Mouse (Mus musculus) lung, embryonic 15.5 days (tissue): ENCODE results near the gene Rai1. TPM values are rescaled to one million over a fixed set of nuclear protein-coding genes. Genes with fewer than 3 reads are reported as not detected.

Experiments
- ATAC-seq: fragments of 200-750 bp; cut with Nextera tagmentation; 2 replicates; pipeline ENCODE4 v1.8.0; 2017; ENCODE audit warnings: moderate number of reproducible peaks, borderline replicate concordance; ENCODE audit not compliant: low FRiP score, low TSS enrichment; ENCODE audit errors: extremely low read depth
- H3K27ac ChIP-seq: fragments of 300-500 bp; sonication (generic); 2 replicates; pipeline ENCODE4 v1.5.1; 2015; ENCODE audit warnings: moderate library complexity, mild to moderate bottlenecking, inconsistent platforms
- H3K27me3 ChIP-seq: fragments of 300-500 bp; sonication (generic); 2 replicates; pipeline ENCODE4 v1.6.1; 2015; ENCODE audit warnings: inconsistent platforms
- H3K36me3 ChIP-seq: fragments of 300-500 bp; sonication (generic); 2 replicates; pipeline ENCODE4 v1.6.1; 2015; ENCODE audit warnings: inconsistent platforms
- H3K4me1 ChIP-seq: fragments of 300-500 bp; sonication (generic); 2 replicates; pipeline ENCODE4 v1.6.1; 2015; ENCODE audit warnings: inconsistent platforms
- H3K4me2 ChIP-seq: fragments of 300-500 bp; sonication (generic); 2 replicates; pipeline ENCODE4 v1.6.1; 2015; ENCODE audit warnings: inconsistent platforms, mild to moderate bottlenecking, moderate library complexity
- H3K4me3 ChIP-seq: fragments of 300-500 bp; sonication (generic); 2 replicates; pipeline ENCODE4 v1.5.1; 2015; ENCODE audit warnings: mild to moderate bottlenecking, inconsistent platforms
- H3K9ac ChIP-seq: fragments of 300-500 bp; sonication (generic); 2 replicates; pipeline ENCODE4 v1.6.1; 2015; ENCODE audit warnings: inconsistent platforms
- H3K9me3 ChIP-seq: fragments of 300-500 bp; sonication (generic); 2 replicates; pipeline ENCODE4 v1.6.1; 2016; ENCODE audit warnings: inconsistent platforms
- WGBS: fragments of 180-500 bp; shearing (Covaris S2); methylation state at CpG from one replicate; pipeline ENCODE4 v1.1.7; 2015; 5-methylcytosine and 5-hydroxymethylcytosine counted together
- polyA plus RNA-seq: library from polyadenylated mRNA; unstranded; fragments of >200 nt; fragmentation: Nextera tagmentation; extraction: Ambion mirVana; gene quantifications from 2 replicates; pipeline ENCODE4 v1.2.1, GENCODE M21; 2015

The Rai1 gene
- polyA plus RNA-seq, 1 experiment from 2014 or later = 27.9 TPM

GRCm38 (mm10) chr11:60137170-60137569 lies 32.4 kb downstream of the Rai1 start:
- H3K27ac ChIP-seq = no peak overlapping the region
- no peak overlapping the region for H3K4me3 ChIP-seq
- peaks cover 49% of the 10 kb centered on the region for H3K4me1 ChIP-seq
- ATAC-seq = no peak
- H3K27me3 ChIP-seq = no peaks in the 10 kb centered on the region
- H3K9ac ChIP-seq = no peak overlapping the region
- no peak overlapping the region for H3K4me2 ChIP-seq
- no peaks in the 10 kb centered on the region for H3K36me3 ChIP-seq
- H3K9me3 ChIP-seq = no peaks in the 10 kb centered on the region

DNA sequence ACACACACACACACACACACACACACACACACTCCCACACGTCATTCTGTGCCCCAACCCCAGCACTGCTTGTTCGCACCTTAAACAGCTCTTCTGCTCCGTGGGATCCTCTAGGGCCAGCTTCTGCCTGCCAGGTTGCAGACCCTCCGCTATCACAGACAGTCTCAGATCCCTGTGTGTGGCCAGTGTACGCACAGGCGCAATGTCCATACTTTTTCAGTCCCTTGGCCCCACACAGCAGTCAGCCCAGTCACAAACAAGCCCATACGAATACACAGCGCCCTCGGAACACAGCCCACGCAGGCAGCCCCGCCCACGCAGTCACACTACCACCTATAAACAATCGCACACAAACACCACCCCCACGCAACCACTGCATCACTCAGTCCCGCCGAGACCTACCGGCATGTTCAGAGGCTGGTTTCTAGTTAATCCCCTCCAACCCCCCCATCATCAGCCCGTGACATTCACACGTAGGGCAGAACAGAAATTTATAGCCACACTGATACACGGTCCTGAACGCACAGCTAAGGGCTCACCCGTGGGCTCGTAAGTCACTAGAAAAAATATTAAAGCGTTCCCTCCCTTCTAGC lies 34.4 kb downstream of the Rai1 start:
- peak; percentile 57 for ATAC-seq
- Histone ChIP-seq H3K27me3 (no peaks in the 10 kb centered on the region), H3K4me3 (peak overlapping the region; percentile 70), H3K9me3 (no peaks in the 10 kb centered on the region), H3K4me1 (peaks cover 59% of the 10 kb centered on the region), H3K27ac (peak overlapping the region; percentile 88), H3K36me3 (0 out of 2 replicates have a peak, but pooled peaks cover 2% of the 10 kb centered on the region), H3K4me2 (peak overlapping the region; percentile 98), H3K9ac (peak overlapping the region; percentile 68)
- 3% methylated on average over 24 of the region's 24 CpGs for WGBS

DNA sequence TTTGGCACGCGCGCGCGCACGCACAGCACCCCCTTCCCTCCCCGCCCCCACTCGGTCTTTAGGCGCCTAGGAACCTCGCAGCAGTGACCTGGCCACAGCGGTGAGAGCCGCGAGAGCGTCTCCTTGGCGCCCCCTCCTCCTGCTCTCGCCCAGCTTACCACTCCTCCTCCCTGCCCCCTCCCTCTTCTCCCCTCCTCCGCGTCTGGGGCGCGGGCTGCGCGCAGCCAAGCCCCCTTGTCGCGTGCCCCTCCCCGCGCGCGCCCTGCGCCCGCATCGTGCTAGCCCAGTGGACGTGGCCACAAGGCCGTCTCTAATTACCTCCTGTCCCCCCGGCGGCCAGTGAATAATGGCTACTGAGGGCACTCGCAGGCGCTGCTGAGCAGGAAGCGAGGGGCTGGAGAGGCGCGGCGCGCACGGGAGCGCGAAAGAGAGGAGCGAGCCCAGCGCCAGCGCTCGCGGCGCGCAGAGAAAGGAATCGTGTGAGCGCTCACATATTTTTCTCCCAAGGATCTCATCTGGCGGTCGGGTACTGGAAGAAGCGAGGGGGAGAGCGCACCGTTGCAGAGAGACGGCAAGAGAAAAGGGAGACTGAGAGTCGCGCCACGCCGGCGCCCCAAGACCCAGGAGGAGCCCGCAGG lies 35.0 kb downstream of the Rai1 start:
- Histone ChIP-seq H3K27ac (peak overlapping the region; percentile 88), H3K4me3 (peak overlapping the region; percentile 70), H3K36me3 (0 out of 2 replicates have a peak, but pooled peaks cover 6% of the 10 kb centered on the region), H3K27me3 (no peaks in the 10 kb centered on the region), H3K9me3 (no peaks in the 10 kb centered on the region), H3K4me2 (peak overlapping the region; percentile 98), H3K4me1 (peaks cover 53% of the 10 kb centered on the region), H3K9ac (peak overlapping the region; percentile 68)
- WGBS = under 1% methylated on average over 63 of the region's 66 CpGs
- peak; percentile 48 for ATAC-seq

DNA sequence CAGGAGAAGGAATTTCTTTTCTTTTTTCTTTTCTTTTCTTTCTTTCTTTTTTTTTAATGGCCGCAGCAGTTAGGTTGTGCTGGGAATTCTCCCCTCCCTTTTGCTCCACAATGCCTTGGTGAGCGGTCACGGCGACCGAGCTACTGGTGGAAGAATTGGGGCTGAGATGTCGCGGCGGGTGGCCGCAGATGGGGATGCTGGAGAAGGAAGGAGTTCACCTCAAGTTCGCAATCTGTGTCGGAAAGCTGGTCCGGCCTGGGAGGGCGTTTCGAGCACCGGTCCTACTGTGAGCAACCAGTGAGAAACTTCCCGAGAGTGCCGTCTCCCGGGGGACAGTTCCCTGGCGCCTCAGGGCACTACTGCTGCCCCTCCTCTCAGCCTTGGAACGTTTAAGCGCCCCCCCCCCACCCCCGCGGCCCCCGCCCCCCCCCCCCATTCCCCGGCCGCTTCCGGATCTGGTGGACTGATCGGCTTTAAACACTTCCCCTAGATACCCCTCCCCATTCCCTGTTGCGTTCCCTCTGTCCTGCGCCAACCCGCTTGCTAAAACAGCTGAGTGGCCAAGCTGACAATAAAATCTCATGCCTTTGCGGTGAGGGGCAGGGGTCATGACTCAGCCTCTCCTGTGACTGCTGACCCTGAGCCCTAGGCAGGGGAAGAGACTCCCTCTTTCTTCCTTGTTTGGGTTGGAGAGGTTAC lies 35.9 kb downstream of the Rai1 start:
- Histone ChIP-seq H3K27me3 (no peaks in the 10 kb centered on the region), H3K4me1 (peaks cover 50% of the 10 kb centered on the region), H3K9ac (peak overlapping the region; percentile 68), H3K9me3 (no peaks in the 10 kb centered on the region), H3K4me2 (peak overlapping the region; percentile 98), H3K27ac (peak overlapping the region; percentile 88), H3K4me3 (peak overlapping the region; percentile 70), H3K36me3 (0 out of 2 replicates have a peak, but pooled peaks cover 6% of the 10 kb centered on the region)
- 4% methylated on average over 23 of the region's 32 CpGs for WGBS
- 0 out of 2 replicates have a peak, but pooled peaks have one; percentile 28 for ATAC-seq

DNA sequence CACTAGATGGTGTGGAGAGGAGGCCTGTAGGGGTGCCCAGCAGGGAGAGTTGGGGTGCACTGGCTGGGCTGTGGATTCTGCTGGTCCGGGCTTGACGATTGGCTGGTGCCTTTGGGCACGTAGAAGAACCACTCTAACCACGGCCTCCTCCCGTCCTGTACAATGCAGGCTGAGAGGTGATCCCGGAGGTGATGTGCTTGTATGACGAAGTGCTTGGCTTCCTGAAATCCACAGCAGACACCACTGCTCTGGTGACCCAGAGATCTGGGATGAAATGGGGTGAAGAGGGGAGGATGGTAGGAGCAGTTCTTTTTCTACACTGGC lies 36.4 kb downstream of the Rai1 start:
- H3K27ac ChIP-seq = no peak overlapping the region; the same call in 1 of the 2 replicates
- no peak; the same call in 1 of the 2 replicates for ATAC-seq
- peak overlapping the region; percentile 26 for H3K4me3 ChIP-seq
- no peak overlapping the region for H3K9ac ChIP-seq
- H3K4me2 ChIP-seq = peak overlapping the region; percentile 98
- H3K27me3 ChIP-seq = no peaks in the 10 kb centered on the region
- WGBS = 14% methylated on average over 7 of the region's 7 CpGs
- no peaks in the 10 kb centered on the region for H3K9me3 ChIP-seq
- 0 out of 2 replicates have a peak, but pooled peaks cover 6% of the 10 kb centered on the region for H3K36me3 ChIP-seq
- peaks cover 50% of the 10 kb centered on the region for H3K4me1 ChIP-seq

DNA sequence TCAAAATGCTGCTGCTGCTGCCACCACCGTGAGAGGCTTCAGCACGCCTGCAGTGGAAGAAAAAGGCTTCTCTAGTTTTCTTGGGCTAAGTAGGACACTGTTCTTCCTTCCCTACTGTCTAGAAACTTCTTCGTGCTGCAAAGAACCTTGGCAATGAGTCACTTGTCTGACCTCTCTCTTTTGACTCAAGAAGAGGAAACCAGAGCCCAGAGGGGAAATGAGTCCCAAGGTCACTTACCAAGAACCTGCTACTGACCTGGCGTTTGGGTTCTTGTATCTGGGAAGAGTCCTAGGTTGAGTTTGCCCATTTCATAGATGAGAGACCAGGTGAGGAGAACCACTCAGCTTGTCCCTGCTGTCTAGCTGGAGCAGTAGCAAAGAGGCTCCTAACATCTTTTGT lies 38.3 kb downstream of the Rai1 start:
- no peak overlapping the region for H3K9ac ChIP-seq
- H3K4me1 ChIP-seq = peaks cover 54% of the 10 kb centered on the region
- H3K9me3 ChIP-seq = no peaks in the 10 kb centered on the region
- H3K4me3 ChIP-seq = no peak overlapping the region
- no peak overlapping the region for H3K4me2 ChIP-seq
- no peak for ATAC-seq
- H3K36me3 ChIP-seq = 0 out of 2 replicates have a peak, but pooled peaks cover 11% of the 10 kb centered on the region
- WGBS = 62% methylated on average over 4 of the region's 4 CpGs
- no peaks in the 10 kb centered on the region for H3K27me3 ChIP-seq
- no peak overlapping the region for H3K27ac ChIP-seq

GRCm38 (mm10) chr11:60146170-60146569 lies 41.4 kb downstream of the Rai1 start:
- Histone ChIP-seq H3K4me2 (no peak overlapping the region), H3K4me1 (peaks cover 47% of the 10 kb centered on the region), H3K27me3 (no peaks in the 10 kb centered on the region), H3K9me3 (no peaks in the 10 kb centered on the region), H3K36me3 (0 out of 2 replicates have a peak, but pooled peaks cover 11% of the 10 kb centered on the region), H3K27ac (no peak overlapping the region), H3K4me3 (no peak overlapping the region), H3K9ac (no peak overlapping the region)
- no peak for ATAC-seq
- 65% methylated on average over 4 of the region's 4 CpGs for WGBS

DNA sequence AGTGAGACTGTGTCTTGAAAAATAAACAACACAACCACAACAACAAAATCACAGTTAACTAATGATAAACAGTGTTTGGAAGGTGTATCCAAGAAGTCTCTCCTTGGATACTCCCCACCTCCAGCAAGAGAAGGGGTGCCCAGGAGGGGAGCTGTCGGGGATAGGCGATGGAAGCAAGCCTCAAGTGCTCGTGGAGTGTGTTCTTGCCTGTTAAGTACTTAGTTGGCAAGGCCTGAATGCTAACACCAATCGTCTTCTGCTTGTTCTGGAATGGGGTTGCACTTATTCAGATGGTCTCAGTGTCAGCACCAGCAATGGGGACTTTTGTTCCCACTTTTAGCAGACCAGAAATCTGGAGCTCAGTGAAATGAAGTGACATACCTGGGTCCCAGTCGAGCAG lies 43.8 kb downstream of the Rai1 start:
- no peak overlapping the region for H3K4me3 ChIP-seq
- 0 out of 2 replicates have a peak overlapping the region, but pooled peaks have one; percentile 9 for H3K27ac ChIP-seq
- H3K9ac ChIP-seq = no peak overlapping the region
- H3K4me1 ChIP-seq = peaks cover 28% of the 10 kb centered on the region
- no peak overlapping the region for H3K4me2 ChIP-seq
- 37% methylated on average over 5 of the region's 5 CpGs for WGBS
- H3K9me3 ChIP-seq = no peaks in the 10 kb centered on the region
- H3K36me3 ChIP-seq = 0 out of 2 replicates have a peak, but pooled peaks cover 11% of the 10 kb centered on the region
- no peak for ATAC-seq
- H3K27me3 ChIP-seq = no peaks in the 10 kb centered on the region

DNA sequence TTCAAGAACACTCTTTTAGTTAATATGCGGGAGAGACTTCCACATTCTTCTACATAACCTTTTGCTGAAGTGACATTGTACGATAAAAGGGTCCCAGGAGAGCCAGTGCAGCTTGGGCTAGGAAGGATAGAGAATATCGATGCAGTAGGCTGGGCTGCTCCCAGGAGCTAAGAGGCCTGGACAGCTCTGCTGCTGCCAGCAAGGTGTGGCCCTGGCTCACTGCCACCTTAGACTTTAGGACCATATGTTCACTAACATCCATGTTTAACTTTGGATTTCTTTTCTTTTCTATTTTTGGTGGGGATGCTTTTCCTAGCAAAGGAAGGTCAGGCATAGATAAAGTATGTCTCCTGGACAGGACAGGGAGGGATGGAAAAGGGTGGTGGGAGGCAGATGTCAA lies 44.3 kb downstream of the Rai1 start:
- H3K9ac ChIP-seq = no peak overlapping the region
- no peaks in the 10 kb centered on the region for H3K9me3 ChIP-seq
- 0 out of 2 replicates have a peak, but pooled peaks cover 10% of the 10 kb centered on the region for H3K36me3 ChIP-seq
- H3K4me1 ChIP-seq = peaks cover 28% of the 10 kb centered on the region
- peak overlapping the region; percentile 9; the same call in 1 of the 2 replicates for H3K27ac ChIP-seq
- H3K4me3 ChIP-seq = no peak overlapping the region
- ATAC-seq = no peak
- H3K27me3 ChIP-seq = no peaks in the 10 kb centered on the region
- no peak overlapping the region for H3K4me2 ChIP-seq
- WGBS = 63% methylated on average over 3 of the region's 3 CpGs

- no peaks in the 10 kb centered on the region for H3K27me3 ChIP-seq
- no peaks in the 10 kb centered on the region for H3K9me3 ChIP-seq
- ATAC-seq = no peak
- H3K27ac ChIP-seq = no peak overlapping the region
- WGBS = 57% methylated on average over 3 of the region's 3 CpGs
- no peak overlapping the region for H3K4me3 ChIP-seq
- H3K9ac ChIP-seq = no peak overlapping the region
- peaks cover 28% of the 10 kb centered on the region for H3K4me1 ChIP-seq
- H3K36me3 ChIP-seq = 0 out of 2 replicates have a peak, but pooled peaks cover 7% of the 10 kb centered on the region
- no peak overlapping the region for H3K4me2 ChIP-seq
These were observed 45.9 kb downstream of the Rai1 start for GRCm38 (mm10) chr11:60150677-60151076.

DNA sequence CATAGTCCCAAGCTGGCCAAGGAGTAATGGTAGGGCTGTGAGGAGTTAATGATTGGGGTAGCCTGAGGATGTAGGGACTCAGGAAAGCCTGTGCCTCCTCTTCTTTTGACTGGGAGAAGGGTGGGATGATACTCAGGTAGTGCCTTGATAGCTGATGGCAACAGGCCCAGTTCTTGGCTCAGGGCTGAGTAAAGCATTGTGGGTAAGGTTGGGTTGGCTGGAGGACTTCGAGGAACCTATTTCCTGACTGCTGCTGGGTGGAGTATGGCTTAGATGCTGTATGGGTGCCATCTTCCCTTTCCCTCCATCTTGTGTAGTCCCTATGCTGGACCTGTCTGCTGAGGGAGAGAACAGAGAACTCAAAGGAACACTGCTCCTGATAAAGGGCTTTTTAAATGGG lies 47.5 kb downstream of the Rai1 start:
- WGBS = 68% methylated on average over 1 of the region's 1 CpGs
- H3K4me3 ChIP-seq = no peak overlapping the region
- no peak overlapping the region for H3K4me2 ChIP-seq
- H3K4me1 ChIP-seq = peaks cover 25% of the 10 kb centered on the region
- no peak overlapping the region for H3K9ac ChIP-seq
- H3K36me3 ChIP-seq = 0 out of 2 replicates have a peak, but pooled peaks cover 9% of the 10 kb centered on the region
- no peaks in the 10 kb centered on the region for H3K9me3 ChIP-seq
- H3K27ac ChIP-seq = no peak overlapping the region
- no peak for ATAC-seq
- no peaks in the 10 kb centered on the region for H3K27me3 ChIP-seq

DNA sequence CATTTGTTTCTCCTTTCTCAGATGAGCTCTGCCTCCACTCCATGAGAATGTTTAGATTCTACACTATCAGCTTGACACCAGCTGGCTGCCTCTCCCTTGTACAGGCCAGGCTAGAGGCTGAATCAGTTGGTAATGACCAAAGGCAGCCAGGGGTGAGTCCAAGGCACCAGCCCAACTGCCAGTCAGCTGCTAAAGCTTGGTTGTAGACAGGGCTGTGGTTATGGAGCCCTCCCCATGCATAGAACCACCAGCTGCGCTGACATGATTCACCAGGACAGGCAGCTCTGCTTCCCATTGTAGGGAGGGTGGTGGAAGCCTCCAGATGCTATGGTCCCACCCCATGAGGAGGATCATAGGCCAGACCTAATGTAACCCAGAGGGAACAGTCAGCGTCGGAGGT lies 49.1 kb downstream of the Rai1 start:
- H3K27ac ChIP-seq = no peak overlapping the region
- 82% methylated on average over 3 of the region's 3 CpGs for WGBS
- H3K27me3 ChIP-seq = no peaks in the 10 kb centered on the region
- no peak overlapping the region for H3K9ac ChIP-seq
- no peak overlapping the region for H3K4me3 ChIP-seq
- H3K4me2 ChIP-seq = no peak overlapping the region
- ATAC-seq = no peak
- peaks cover 12% of the 10 kb centered on the region for H3K4me1 ChIP-seq
- H3K9me3 ChIP-seq = no peaks in the 10 kb centered on the region
- H3K36me3 ChIP-seq = 0 out of 2 replicates have a peak, but pooled peaks cover 5% of the 10 kb centered on the region
